Mouse (Mus musculus) lung, postnatal 0 days (tissue): Measurements from ENCODE around the gene Aldh4a1.

Experiments used
- CTCF ChIP-seq: IDR thresholded peaks from 2 replicates; pipeline ENCODE4 v1.5.1; 2016; ENCODE audit warnings: antibody characterized with exemption, mild to moderate bottlenecking
- EP300 ChIP-seq: IDR thresholded peaks from 2 replicates; pipeline ENCODE4 v1.6.1; 2016; ENCODE audit warnings: antibody characterized with exemption, mild to moderate bottlenecking, control low read depth

DNA sequence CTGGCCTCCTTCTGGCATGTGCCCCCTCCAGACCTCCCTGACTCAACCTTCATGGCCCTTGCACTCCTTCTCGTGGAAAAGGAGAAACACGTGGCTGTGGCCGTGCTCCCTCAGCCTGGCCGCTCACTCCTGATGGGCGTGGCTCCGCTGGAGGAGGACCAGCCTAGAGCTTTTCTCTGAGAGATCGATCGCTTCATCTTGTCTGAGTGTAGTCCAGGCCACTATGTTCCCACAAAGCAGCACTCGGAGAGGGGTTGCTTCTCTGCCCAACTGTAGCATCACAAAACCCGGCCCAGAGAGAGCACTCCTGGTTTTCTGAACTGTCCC, 9.6 kb downstream of the Aldh4a1 start:
- TF ChIP-seq CTCF (no peak), EP300 (no peak)
